Comparison of ENCODE assay signal across 8 mouse cellular contexts in the genomic region with DNA sequence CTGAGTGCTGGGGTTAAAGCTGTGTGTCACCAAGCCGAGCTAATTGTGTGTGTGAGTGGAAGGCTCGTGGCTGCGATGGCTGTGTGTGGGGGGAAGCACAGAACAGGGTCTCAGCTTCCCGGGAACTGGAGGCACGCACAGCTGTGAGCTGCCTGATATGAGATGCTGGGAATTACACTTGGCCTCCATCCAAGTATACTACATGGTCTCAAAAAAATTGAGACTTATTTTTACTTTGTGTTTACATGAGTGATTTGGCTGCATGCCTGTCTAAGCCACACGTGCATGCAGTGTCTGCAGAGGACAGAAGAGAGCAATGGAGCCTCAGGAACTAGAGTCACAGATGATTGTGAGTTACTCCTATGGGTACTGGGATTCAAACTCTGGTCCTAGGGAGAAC. TPM values are rescaled to one million over a fixed set of nuclear protein-coding genes. Genes with fewer than 3 reads are reported as not detected.
DNase-seq lines count a peak whose midpoint lies in the region; ATAC-seq lines count a peak whose summit lies in the region.

No protein-coding gene starts in this region.

- H3K9me3 ChIP-seq in liver, embryonic 11.5 days (ENCODE audit: control insufficient read depth, low read length), result no peaks in the 10 kb centered on the region
- H3K9me3 ChIP-seq in liver, embryonic 12.5 days (replicated peaks), result no peaks in the 10 kb centered on the region
- H3K9me3 ChIP-seq in forebrain, embryonic 16.5 days (ENCODE audit: control insufficient read depth, low read length), result no peaks in the 10 kb centered on the region
- H3K9me3 ChIP-seq in hindbrain, embryonic 15.5 days, result no peaks in the 10 kb centered on the region
- no peaks in the 10 kb centered on the region for H3K9me3 ChIP-seq in neural tube, embryonic 12.5 days

- ATAC-seq in liver, embryonic 11.5 days (replicated peaks; ENCODE audit: low FRiP score), result peak; percentile 46
- no peak for ATAC-seq in liver, embryonic 12.5 days
- ATAC-seq in forebrain, embryonic 16.5 days, result peak; percentile 91
- ATAC-seq in hindbrain, embryonic 15.5 days (ENCODE audit: low FRiP score, low read depth), result peak; percentile 81
- peak; percentile 49; the same call in 1 of the 2 replicates for ATAC-seq in neural tube, embryonic 12.5 days (ENCODE audit: low FRiP score, low read depth)

- 53% methylated on average over 6 of the region's 6 CpGs for WGBS in liver, embryonic 11.5 days
- 52% methylated on average over 6 of the region's 6 CpGs for WGBS in liver, embryonic 12.5 days (ENCODE audit: insufficient replicate concordance)
- 10% methylated on average over 6 of the region's 6 CpGs for WGBS in forebrain, embryonic 16.5 days
- WGBS in hindbrain, embryonic 15.5 days, result 15% methylated on average over 6 of the region's 6 CpGs
- 49% methylated on average over 6 of the region's 6 CpGs for WGBS in neural tube, embryonic 12.5 days

- H3K9ac ChIP-seq in liver, embryonic 11.5 days (ENCODE audit: low read depth, low read length), result no peak overlapping the region
- no peak overlapping the region for H3K9ac ChIP-seq in liver, embryonic 12.5 days
- no peak overlapping the region for H3K9ac ChIP-seq in forebrain, embryonic 16.5 days (replicated peaks; ENCODE audit: low read depth, low read length)
- no peak overlapping the region for H3K9ac ChIP-seq in hindbrain, embryonic 15.5 days
- H3K9ac ChIP-seq in neural tube, embryonic 12.5 days, result no peak overlapping the region

- H3K27ac ChIP-seq in liver, embryonic 11.5 days (ENCODE audit: low read depth, low read length), result no peak overlapping the region
- no peak overlapping the region for H3K27ac ChIP-seq in liver, embryonic 12.5 days
- H3K27ac ChIP-seq in forebrain, embryonic 16.5 days (ENCODE audit: low read length), result peak overlapping the region; percentile 80
- peak overlapping the region; percentile 35; the same call in 1 of the 2 replicates for H3K27ac ChIP-seq in hindbrain, embryonic 15.5 days (replicated peaks)
- H3K27ac ChIP-seq in neural tube, embryonic 12.5 days, result no peak overlapping the region

- no peak overlapping the region for H3K4me2 ChIP-seq in liver, embryonic 11.5 days
- no peak overlapping the region for H3K4me2 ChIP-seq in liver, embryonic 12.5 days
- no peak overlapping the region for H3K4me2 ChIP-seq in forebrain, embryonic 16.5 days (ENCODE audit: low read length)
- no peak overlapping the region for H3K4me2 ChIP-seq in hindbrain, embryonic 15.5 days
- H3K4me2 ChIP-seq in neural tube, embryonic 12.5 days (replicated peaks), result no peak overlapping the region

- DNase-seq in liver, embryonic 11.5 days (ENCODE audit: low spot score), result no peak
- no peak for DNase-seq in adrenal gland, postnatal 4 days (ENCODE audit: low spot score in 2 of 2)
- no peak for DNase-seq in adrenal gland, adult 8-10 months
- no peak for DNase-seq in spleen, postnatal 14 days (ENCODE audit: low spot score in 2 of 2)

- H3K27me3 ChIP-seq in liver, embryonic 11.5 days (replicated peaks; ENCODE audit: control insufficient read depth, insufficient read depth, low read length), result no peaks in the 10 kb centered on the region
- no peaks in the 10 kb centered on the region for H3K27me3 ChIP-seq in liver, embryonic 12.5 days (replicated peaks)
- no peaks in the 10 kb centered on the region for H3K27me3 ChIP-seq in forebrain, embryonic 16.5 days (replicated peaks; ENCODE audit: control insufficient read depth, insufficient read depth, low read length)
- no peaks in the 10 kb centered on the region for H3K27me3 ChIP-seq in hindbrain, embryonic 15.5 days
- no peaks in the 10 kb centered on the region for H3K27me3 ChIP-seq in neural tube, embryonic 12.5 days (replicated peaks)

- no peaks in the 10 kb centered on the region; the same call in 1 of the 2 replicates for H3K4me1 ChIP-seq in liver, embryonic 11.5 days (replicated peaks; ENCODE audit: control insufficient read depth, insufficient read depth, low read length)
- peaks cover 12% of the 10 kb centered on the region for H3K4me1 ChIP-seq in liver, embryonic 12.5 days
- H3K4me1 ChIP-seq in forebrain, embryonic 16.5 days (replicated peaks; ENCODE audit: control insufficient read depth, insufficient read depth, low read length), result peaks cover 18% of the 10 kb centered on the region
- H3K4me1 ChIP-seq in hindbrain, embryonic 15.5 days (replicated peaks), result peaks cover 13% of the 10 kb centered on the region
- no peaks in the 10 kb centered on the region for H3K4me1 ChIP-seq in neural tube, embryonic 12.5 days

- no peak overlapping the region for H3K4me3 ChIP-seq in liver, embryonic 11.5 days (ENCODE audit: low read depth, low read length)
- H3K4me3 ChIP-seq in liver, embryonic 12.5 days, result no peak overlapping the region
- H3K4me3 ChIP-seq in forebrain, embryonic 16.5 days (replicated peaks; ENCODE audit: low read length), result no peak overlapping the region
- no peak overlapping the region for H3K4me3 ChIP-seq in hindbrain, embryonic 15.5 days
- no peak overlapping the region for H3K4me3 ChIP-seq in neural tube, embryonic 12.5 days

- H3K36me3 ChIP-seq in liver, embryonic 11.5 days (ENCODE audit: control insufficient read depth, insufficient read depth, low read length), result peaks cover 23% of the 10 kb centered on the region
- peaks cover 34% of the 10 kb centered on the region for H3K36me3 ChIP-seq in liver, embryonic 12.5 days
- H3K36me3 ChIP-seq in forebrain, embryonic 16.5 days (ENCODE audit: control insufficient read depth, insufficient read depth), result peaks cover 17% of the 10 kb centered on the region
- peaks cover 32% of the 10 kb centered on the region for H3K36me3 ChIP-seq in hindbrain, embryonic 15.5 days
- peaks cover 32% of the 10 kb centered on the region for H3K36me3 ChIP-seq in neural tube, embryonic 12.5 days

RNA-seq across cellular contexts. Expression of a gene that starts 9.4 kb away (rescaled TPM):
- 143 and 157 TPM in 2 replicates for polyA plus RNA-seq in liver, embryonic 11.5 days (2014; fragmentation: Nextera tagmentation; extraction: Ambion mirVana)
- polyA plus RNA-seq in liver, embryonic 12.5 days (2016; fragmentation: Nextera tagmentation; extraction: Ambion mirVana), result 88.2 and 90.9 TPM in 2 replicates
- 246 and 250 TPM in 2 replicates for polyA plus RNA-seq in forebrain, embryonic 16.5 days (2015; fragmentation: Nextera tagmentation; extraction: Ambion mirVana)
- polyA plus RNA-seq in hindbrain, embryonic 15.5 days (2015; fragmentation: Nextera tagmentation; extraction: Ambion mirVana), result 186 and 197 TPM in 2 replicates
- polyA plus RNA-seq in neural tube, embryonic 12.5 days (2016; fragmentation: Nextera tagmentation; extraction: Ambion mirVana), result 245 and 268 TPM in 2 replicates
- 100 to 1,000 TPM; 223 to 234 TPM for total RNA-seq in adrenal gland, postnatal 4 days (2021)
- total RNA-seq in adrenal gland, adult 8-10 months (2022), result 100 to 1,000 TPM in 3 of 4 experiments, 10 to 100 TPM in 1; 73.6 to 207 (median 150) TPM

RNA-seq across cellular contexts. Expression of a gene that starts 9.7 kb away (rescaled TPM):
- polyA plus RNA-seq in liver, embryonic 11.5 days (2014; fragmentation: Nextera tagmentation; extraction: Ambion mirVana), result 52.6 and 61.2 TPM in 2 replicates
- polyA plus RNA-seq in liver, embryonic 12.5 days (2016; fragmentation: Nextera tagmentation; extraction: Ambion mirVana), result 30.7 and 33.8 TPM in 2 replicates
- polyA plus RNA-seq in forebrain, embryonic 16.5 days (2015; fragmentation: Nextera tagmentation; extraction: Ambion mirVana), result 68.0 and 69.1 TPM in 2 replicates
- 50.6 and 55.5 TPM in 2 replicates for polyA plus RNA-seq in hindbrain, embryonic 15.5 days (2015; fragmentation: Nextera tagmentation; extraction: Ambion mirVana)
- polyA plus RNA-seq in neural tube, embryonic 12.5 days (2016; fragmentation: Nextera tagmentation; extraction: Ambion mirVana), result 40.1 and 40.4 TPM in 2 replicates
- total RNA-seq in adrenal gland, postnatal 4 days (2021), result 10 to 100 TPM; 41.5 to 42.1 TPM
- 10 to 100 TPM; 38.5 to 54.6 (median 41.4) TPM for total RNA-seq in adrenal gland, adult 8-10 months (2022)

RNA-seq across cellular contexts. Expression of a gene that starts 51.2 kb away (rescaled TPM):
- 1.3 and 1.9 TPM in 2 replicates for polyA plus RNA-seq in liver, embryonic 11.5 days (2014; fragmentation: Nextera tagmentation; extraction: Ambion mirVana)
- polyA plus RNA-seq in liver, embryonic 12.5 days (2016; fragmentation: Nextera tagmentation; extraction: Ambion mirVana), result 0.71 and 2.0 TPM in 2 replicates
- 2.2 and 3.1 TPM in 2 replicates for polyA plus RNA-seq in forebrain, embryonic 16.5 days (2015; fragmentation: Nextera tagmentation; extraction: Ambion mirVana)
- 2.5 and 3.8 TPM in 2 replicates for polyA plus RNA-seq in hindbrain, embryonic 15.5 days (2015; fragmentation: Nextera tagmentation; extraction: Ambion mirVana)
- 2.0 and 2.1 TPM in 2 replicates for polyA plus RNA-seq in neural tube, embryonic 12.5 days (2016; fragmentation: Nextera tagmentation; extraction: Ambion mirVana)
- total RNA-seq in adrenal gland, postnatal 4 days (2021), result 1 to 10 TPM; 4.1 to 6.4 TPM
- total RNA-seq in adrenal gland, adult 8-10 months (2022), result 1 to 10 TPM; 1.2 to 2.2 (median 1.7) TPM

RNA-seq across cellular contexts. Expression of a gene that starts 51.3 kb away (rescaled TPM):
- 150 and 152 TPM in 2 replicates for polyA plus RNA-seq in liver, embryonic 11.5 days (2014; fragmentation: Nextera tagmentation; extraction: Ambion mirVana)
- 245 and 254 TPM in 2 replicates for polyA plus RNA-seq in liver, embryonic 12.5 days (2016; fragmentation: Nextera tagmentation; extraction: Ambion mirVana)
- polyA plus RNA-seq in forebrain, embryonic 16.5 days (2015; fragmentation: Nextera tagmentation; extraction: Ambion mirVana), result 164 and 187 TPM in 2 replicates
- 161 and 172 TPM in 2 replicates for polyA plus RNA-seq in hindbrain, embryonic 15.5 days (2015; fragmentation: Nextera tagmentation; extraction: Ambion mirVana)
- 434 and 513 TPM in 2 replicates for polyA plus RNA-seq in neural tube, embryonic 12.5 days (2016; fragmentation: Nextera tagmentation; extraction: Ambion mirVana)
- total RNA-seq in adrenal gland, postnatal 4 days (2021), result 100 to 1,000 TPM; 340 to 341 TPM
- total RNA-seq in adrenal gland, adult 8-10 months (2022), result 100 to 1,000 TPM in 3 of 4 experiments, 10 to 100 TPM in 1; 72.1 to 188 (median 154) TPM

Comparison
In these comparisons a context has a peak if more than half of its experiments do, and no peak if none do; other contexts are left out.
1. H3K27ac ChIP-seq: peak in forebrain, embryonic 16.5 days (single experiment) and hindbrain, embryonic 15.5 days (single experiment); none in liver, embryonic 11.5 days (single experiment), liver, embryonic 12.5 days (single experiment) and neural tube, embryonic 12.5 days (single experiment).